15 mouse cellular contexts compared by ENCODE assay signal in the genomic region with DNA sequence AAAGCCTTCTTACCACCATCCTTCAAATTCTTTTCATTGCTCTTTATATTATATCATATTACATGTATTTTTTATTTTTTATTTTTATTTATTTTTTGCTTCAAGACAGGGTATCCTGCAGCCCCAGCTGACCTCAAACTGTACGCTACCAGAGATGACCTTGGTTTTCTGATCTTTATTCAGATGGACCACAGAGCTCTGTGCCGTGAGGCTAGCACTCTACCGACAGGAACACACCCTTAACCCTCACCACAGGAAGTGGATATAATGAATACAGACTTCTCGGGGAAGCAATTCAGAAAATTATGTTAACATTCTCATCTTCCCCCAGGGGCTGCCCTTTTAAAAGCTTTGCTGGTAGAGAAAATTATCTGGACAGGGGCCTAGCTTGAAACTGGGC.
"Had no signal": no experiment of that assay in that cellular context is flagged by ENCODE, and none has a peak within 500 bp of the region (broad histone marks: within the 10 kb centered on the region; RNA-seq: fewer than 3 reads in every experiment).

No protein-coding gene starts in this region.

- ATAC-seq: intestine, postnatal 0 days; liver, embryonic 12.5 days; midbrain, embryonic 15.5 days had no signal

- H3K36me3 ChIP-seq: limb, embryonic 15.5 days; liver, embryonic 12.5 days; lung, embryonic 15.5 days; midbrain, embryonic 15.5 days; neural tube, embryonic 13.5 days had no signal

- H3K4me3 ChIP-seq: layer of hippocampus, adult 2 months; limb, embryonic 15.5 days; liver, embryonic 12.5 days; lung, embryonic 15.5 days; midbrain, embryonic 15.5 days; neural tube, embryonic 13.5 days had no signal

- DNase-seq: kidney, postnatal 10 days; kidney, postnatal 4 days; lung, postnatal 36 days; retina, postnatal 1 day; right cerebral cortex, postnatal 4 days; spleen, adult 18-20 months; thymus, postnatal 36 days had no signal

- H3K27ac ChIP-seq: layer of hippocampus, adult 2 months; limb, embryonic 15.5 days; liver, embryonic 12.5 days; lung, embryonic 15.5 days; midbrain, embryonic 15.5 days; neural tube, embryonic 13.5 days had no signal

- H3K27me3 ChIP-seq: limb, embryonic 15.5 days; liver, embryonic 12.5 days; lung, embryonic 15.5 days; midbrain, embryonic 15.5 days; neural tube, embryonic 13.5 days had no signal

- H3K4me2 ChIP-seq: limb, embryonic 15.5 days; liver, embryonic 12.5 days; lung, embryonic 15.5 days; midbrain, embryonic 11.5 days; midbrain, embryonic 15.5 days; neural tube, embryonic 13.5 days had no signal

- H3K9ac ChIP-seq: limb, embryonic 15.5 days; liver, embryonic 12.5 days; lung, embryonic 15.5 days; midbrain, embryonic 15.5 days; neural tube, embryonic 13.5 days had no signal

- H3K9me3 ChIP-seq: limb, embryonic 15.5 days; liver, embryonic 12.5 days; lung, embryonic 15.5 days; midbrain, embryonic 15.5 days; neural tube, embryonic 13.5 days had no signal

- H3K4me1 ChIP-seq: liver, embryonic 12.5 days; lung, embryonic 15.5 days; midbrain, embryonic 15.5 days; neural tube, embryonic 13.5 days had no signal
